9 mouse cellular contexts compared by ENCODE assay signal in genomic region chr12:26884156-26884555, GRCm38 (mm10).
DNase-seq lines count a peak whose midpoint lies in the region; ATAC-seq and TF ChIP-seq lines count a peak whose summit lies in the region.
"Had no signal": no experiment of that assay in that cellular context is flagged by ENCODE, and none has a peak within 500 bp of the region (broad histone marks: within the 10 kb centered on the region; RNA-seq: fewer than 3 reads in every experiment).

No protein-coding gene starts in this region.

- TF ChIP-seq CTCF in liver, postnatal 0 days (IDR thresholded peaks at IDR 0.05; ENCODE audit: low read depth): no peak

- no peak overlapping the region for H3K9ac ChIP-seq in hindbrain, embryonic 14.5 days
- no peak overlapping the region for H3K9ac ChIP-seq in neural tube, embryonic 14.5 days (replicated peaks; ENCODE audit: low read depth, low read length)
- no peak overlapping the region for H3K9ac ChIP-seq in liver, postnatal 0 days (replicated peaks)

- 24% methylated on average over 5 of the region's 5 CpGs for WGBS in hindbrain, embryonic 14.5 days
- WGBS in neural tube, embryonic 14.5 days: 13% methylated on average over 5 of the region's 5 CpGs
- 54% methylated on average over 5 of the region's 5 CpGs for WGBS in liver, postnatal 0 days (ENCODE audit: insufficient replicate concordance)

- peak; percentile 38 for DNase-seq in layer of hippocampus, adult 11-12 months (ENCODE audit: low spot score)
- no peak for DNase-seq in layer of hippocampus, adult 9-10 months (ENCODE audit: low spot score)
- DNase-seq in brain, adult 2 months (ENCODE audit: low read depth, low spot score): peak; percentile 89
- DNase-seq in hindbrain, embryonic 14.5 days (ENCODE audit: low spot score): no peak
- no peak for DNase-seq in thymus, postnatal 0 days (ENCODE audit: low spot score)
- no peak for DNase-seq in spleen, adult 18-20 months
- DNase-seq in liver, postnatal 0 days: no peak

- H3K4me2 ChIP-seq in hindbrain, embryonic 14.5 days (replicated peaks): no peak overlapping the region
- no peak overlapping the region for H3K4me2 ChIP-seq in neural tube, embryonic 14.5 days (ENCODE audit: low read depth, low read length)
- H3K4me2 ChIP-seq in liver, postnatal 0 days (ENCODE audit: low read depth, low read length): no peak overlapping the region

- no peaks in the 10 kb centered on the region for H3K36me3 ChIP-seq in hindbrain, embryonic 14.5 days (replicated peaks; ENCODE audit: control insufficient read depth, insufficient read depth)
- no peaks in the 10 kb centered on the region for H3K36me3 ChIP-seq in neural tube, embryonic 14.5 days (ENCODE audit: control insufficient read depth, insufficient read depth, low read length)
- H3K36me3 ChIP-seq in liver, postnatal 0 days (replicated peaks; ENCODE audit: insufficient read depth, low read length): no peaks in the 10 kb centered on the region

- no peak for ATAC-seq in hindbrain, embryonic 14.5 days (ENCODE audit: low FRiP score)
- ATAC-seq in neural tube, embryonic 14.5 days (ENCODE audit: low read depth): peak; percentile 36; the same call in 1 of the 2 replicates
- ATAC-seq in liver, postnatal 0 days: no peak

- no peak overlapping the region for H3K4me3 ChIP-seq in hindbrain, embryonic 14.5 days (replicated peaks; ENCODE audit: low read length)
- no peak overlapping the region for H3K4me3 ChIP-seq in neural tube, embryonic 14.5 days (ENCODE audit: low read depth, low read length)
- no peak overlapping the region for H3K4me3 ChIP-seq in liver, postnatal 0 days (ENCODE audit: low read depth, low read length)
- H3K4me3 ChIP-seq: erythroblast, embryonic 14.5 days had no signal

- no peaks in the 10 kb centered on the region for H3K9me3 ChIP-seq in hindbrain, embryonic 14.5 days (ENCODE audit: control insufficient read depth, low read length)
- H3K9me3 ChIP-seq in neural tube, embryonic 14.5 days (ENCODE audit: control insufficient read depth, low read length): no peaks in the 10 kb centered on the region
- no peaks in the 10 kb centered on the region for H3K9me3 ChIP-seq in liver, postnatal 0 days (ENCODE audit: low read length)

- peaks cover 46% of the 10 kb centered on the region for H3K4me1 ChIP-seq in hindbrain, embryonic 14.5 days (replicated peaks; ENCODE audit: control insufficient read depth, insufficient read depth, low read length)
- peaks cover 36% of the 10 kb centered on the region; the same call in 1 of the 2 replicates for H3K4me1 ChIP-seq in neural tube, embryonic 14.5 days (ENCODE audit: control insufficient read depth, insufficient read depth, low read length)
- no peaks in the 10 kb centered on the region for H3K4me1 ChIP-seq in liver, postnatal 0 days (ENCODE audit: insufficient read depth)

- TF ChIP-seq EP300 in liver, postnatal 0 days (IDR thresholded peaks at IDR 0.05; ENCODE audit: low read depth): no peak

- H3K27ac ChIP-seq in hindbrain, embryonic 14.5 days: peak overlapping the region; percentile 88
- 0 out of 2 replicates have a peak overlapping the region, but pooled peaks have one; percentile 24 for H3K27ac ChIP-seq in neural tube, embryonic 14.5 days (ENCODE audit: low read depth, low read length)
- no peak overlapping the region for H3K27ac ChIP-seq in liver, postnatal 0 days (ENCODE audit: low read depth)

- no peaks in the 10 kb centered on the region for H3K27me3 ChIP-seq in hindbrain, embryonic 14.5 days (ENCODE audit: control insufficient read depth, insufficient read depth, low read length)
- H3K27me3 ChIP-seq in neural tube, embryonic 14.5 days (ENCODE audit: control insufficient read depth, insufficient read depth, low read length): no peaks in the 10 kb centered on the region
- no peaks in the 10 kb centered on the region for H3K27me3 ChIP-seq in liver, postnatal 0 days (ENCODE audit: insufficient read depth, low read length)

Comparison
In these comparisons a context has a peak if more than half of its experiments do, and no peak if none do; other contexts are left out.
1. DNase-seq: peak in layer of hippocampus, adult 11-12 months (single experiment) and brain, adult 2 months (single experiment); none in layer of hippocampus, adult 9-10 months (single experiment), hindbrain, embryonic 14.5 days (single experiment), thymus, postnatal 0 days (single experiment), spleen, adult 18-20 months (0 of 2) and liver, postnatal 0 days (single experiment).